Mouse (Mus musculus) small intestine, adult 2 months (tissue): ENCODE data around the gene Cep290.

Source experiments
- CTCF ChIP-seq: fragments of 200-500 bp; IDR thresholded peaks from 2 replicates; pipeline ENCODE4 v1.5.1; 2012; ENCODE audit warnings: low read depth, mild to moderate bottlenecking, control low read depth, inconsistent platforms, low read length, moderate library complexity, mixed read lengths; ENCODE audit not compliant: insufficient replicate concordance, insufficient read length; ENCODE audit errors: extremely low read depth
- POLR2A ChIP-seq: fragments of 200-500 bp; IDR thresholded peaks from 2 replicates; pipeline ENCODE4 v1.6.1; 2012; ENCODE audit warnings: low read depth, mild to moderate bottlenecking, control low read depth, inconsistent platforms, low read length, moderate library complexity

- TF ChIP-seq CTCF (no peak), POLR2A (peak; percentile 54)
Measured at GRCm38 (mm10) chr10:100588932-100589388, 101.6 kb downstream of the Cep290 start.
